Mouse (Mus musculus): Measurements from ENCODE around the gene St5.

St5 gene

GRCm38 (mm10) chr7:109609565-109610345, 93.7 kb downstream of the St5 start:
- no peak for DNase-seq (ENCODE audit: low read depth)

- no peak for DNase-seq (ENCODE audit: low read depth)
Measured at GRCm38 (mm10) chr7:109608831-109609230, 94.6 kb downstream of the St5 start.

- DNase-seq (ENCODE audit: low read depth), result no peak
Measured at GRCm38 (mm10) chr7:109606994-109607610, 96.3 kb downstream of the St5 start.

- no peak for DNase-seq (ENCODE audit: low read depth)
Measured at GRCm38 (mm10) chr7:109602562-109602961, 100.8 kb downstream of the St5 start.

- DNase-seq (ENCODE audit: low read depth), result no peak
Measured at GRCm38 (mm10) chr7:109602022-109602421, 101.4 kb downstream of the St5 start.

- DNase-seq (ENCODE audit: low read depth), result no peak
Measured at GRCm38 (mm10) chr7:109600702-109601101, 102.7 kb downstream of the St5 start.

- no peak for DNase-seq (ENCODE audit: low read depth)
Measured at GRCm38 (mm10) chr7:109599998-109600397, 103.4 kb downstream of the St5 start.

- DNase-seq (ENCODE audit: low read depth), result no peak
Measured at GRCm38 (mm10) chr7:109594845-109595531, 108.4 kb downstream of the St5 start.

GRCm38 (mm10) chr7:109593992-109594391, 109.4 kb downstream of the St5 start:
- DNase-seq (ENCODE audit: low read depth), result no peak

GRCm38 (mm10) chr7:109592184-109592583, 111.2 kb downstream of the St5 start:
- DNase-seq (ENCODE audit: low read depth), result no peak

GRCm38 (mm10) chr7:109590576-109590975, 112.8 kb downstream of the St5 start:
- DNase-seq (ENCODE audit: low read depth), result no peak

- no peak for DNase-seq (ENCODE audit: low read depth)
Measured at GRCm38 (mm10) chr7:109588990-109589389, 114.4 kb downstream of the St5 start.

- no peak for DNase-seq (ENCODE audit: low read depth)
Measured at GRCm38 (mm10) chr7:109588145-109588544, 115.3 kb downstream of the St5 start.

GRCm38 (mm10) chr7:109584467-109584866, 118.9 kb downstream of the St5 start:
- DNase-seq (ENCODE audit: low read depth), result no peak

- no peak for DNase-seq (ENCODE audit: low read depth)
Measured at GRCm38 (mm10) chr7:109580489-109580888, 122.9 kb downstream of the St5 start.

GRCm38 (mm10) chr7:109579585-109580307, 123.7 kb downstream of the St5 start:
- DNase-seq (ENCODE audit: low read depth), result no peak

GRCm38 (mm10) chr7:109578880-109579584, 124.4 kb downstream of the St5 start:
- DNase-seq (ENCODE audit: low read depth), result no peak

GRCm38 (mm10) chr7:109576321-109577314, 126.8 kb downstream of the St5 start:
- DNase-seq (ENCODE audit: low read depth), result no peak

- no peak for DNase-seq (ENCODE audit: low read depth)
Measured at GRCm38 (mm10) chr7:109574166-109574565, 129.2 kb downstream of the St5 start.

- DNase-seq (ENCODE audit: low read depth), result no peak
Measured at GRCm38 (mm10) chr7:109568391-109568892, 135.0 kb downstream of the St5 start.

Measured in induced T-regulatory cell, adult 2 months (primary cell).